In the genomic region with DNA sequence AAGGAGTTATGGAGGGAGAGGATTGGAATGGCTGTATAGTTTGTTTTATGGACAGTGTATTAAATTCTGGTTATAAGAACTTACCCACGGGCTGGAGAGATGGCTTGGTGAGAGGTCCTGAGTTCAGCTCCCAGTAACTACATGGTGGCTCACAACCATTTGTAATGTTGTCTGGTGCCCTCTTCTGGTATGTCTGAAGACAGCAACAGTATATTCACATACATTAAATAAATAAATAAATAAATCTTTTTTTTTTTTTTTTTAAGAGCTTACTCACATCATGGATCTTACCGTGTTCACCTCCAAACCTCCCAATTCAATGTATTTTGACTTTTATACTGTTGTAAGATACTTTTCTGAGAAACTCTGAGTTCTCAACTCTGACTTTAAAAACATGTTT, we compare ENCODE assay signal across 1 mouse cellular context.
TF ChIP-seq lines count a peak whose summit lies in the region.

No protein-coding gene starts in this region.

TF ChIP-seq in MEL, 35 proteins besides CTCF, POLR2A, EP300 and RAD21:
- TF ChIP-seq NRF1 (IDR thresholded peaks at IDR 0.05; ENCODE audit: insufficient read depth, low read depth, low read length, poor library complexity, severe bottlenecking) (no peak), SMC3 (IDR thresholded peaks at IDR 0.05; ENCODE audit: low read depth, low read length) (peak; percentile 53), E2F4 (IDR thresholded peaks at IDR 0.05; ENCODE audit: borderline replicate concordance, low read depth, low read length) (no peak), TCF12 (IDR thresholded peaks at IDR 0.05; ENCODE audit: low read depth, low read length) (no peak), ZKSCAN1 (IDR thresholded peaks at IDR 0.05; ENCODE audit: low read depth, low read length) (no peak), GATA1 (IDR thresholded peaks at IDR 0.05; ENCODE audit: low read depth, low read length) (no peak), ZC3H11A (IDR thresholded peaks at IDR 0.05; ENCODE audit: low read depth, low read length) (peak; percentile 56), ZNF384 (IDR thresholded peaks at IDR 0.05; ENCODE audit: low read depth, low read length) (peak; percentile 85), USF2 (IDR thresholded peaks at IDR 0.05; ENCODE audit: borderline replicate concordance in 1 of 2, insufficient read depth in 1 of 2, low read depth in 1 of 2, low read length in 2 of 2) (no peak)
